Mouse (Mus musculus): Measurements from ENCODE around the gene 5530401A14Rik. TPM values are rescaled to one million over a fixed set of nuclear protein-coding genes. Genes with fewer than 3 reads are reported as not detected.
A peak's percentile ranks its signal among the peaks of the same experiment; 100 is the strongest.

The 5530401A14Rik gene
- polyA plus RNA-seq (2015; fragmentation: Nextera tagmentation; extraction: Ambion mirVana) = 0.61 and 1.0 TPM in 2 replicates

- Histone ChIP-seq H3K4me3 (ENCODE audit: low read depth, low read length) (no peak within 1 kb of the TSS), H3K27me3 (ENCODE audit: control insufficient read depth, insufficient read depth, low read depth, low read length) (no peaks in the 10 kb centered on the region; the same call in 1 of the 2 replicates), H3K4me2 (ENCODE audit: low read length) (no peak within 1 kb of the TSS), H3K9me3 (replicated peaks; ENCODE audit: control insufficient read depth, low read length, poor library complexity, severe bottlenecking) (no peaks in the 10 kb centered on the region), H3K27ac (ENCODE audit: low read length) (peak within 1 kb of the TSS; percentile 30; the same call in 1 of the 2 replicates), H3K4me1 (ENCODE audit: control insufficient read depth, insufficient read depth, low read length) (peaks cover 8% of the 10 kb centered on the region; the same call in 1 of the 2 replicates), H3K9ac (ENCODE audit: low read depth, low read length) (no peak within 1 kb of the TSS), H3K36me3 (ENCODE audit: control insufficient read depth, insufficient read depth, low read length) (no peaks in the 10 kb centered on the region)
- ATAC-seq = peak; percentile 85
- 25% methylated on average over 4 of the region's 4 CpGs for WGBS
Observed at GRCm38 (mm10) chr11:81860250-81860972, at the start of gene 5530401A14Rik. TSS of gene 5530401A14Rik (plus strand) at chr11:81860673.

DNA sequence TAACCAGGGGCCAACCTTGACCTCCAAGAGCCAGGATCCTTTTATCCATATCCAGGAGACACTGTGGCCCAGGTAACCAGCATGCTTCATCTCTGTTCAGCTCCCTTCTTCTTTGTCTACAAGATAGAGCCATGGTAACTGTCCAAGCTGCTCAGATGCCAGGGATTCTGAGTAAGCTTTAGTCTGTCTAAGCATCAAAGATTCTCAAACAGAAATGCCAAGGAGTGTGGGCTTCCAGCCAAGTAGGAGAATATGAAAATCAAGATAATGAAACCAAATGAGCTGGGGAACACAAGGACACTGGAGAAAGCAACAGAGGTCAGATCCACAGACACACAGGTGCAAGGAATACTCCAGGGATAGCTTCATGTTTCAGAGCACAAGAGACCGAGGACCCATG, 45.7 kb upstream of the 5530401A14Rik start:
- Histone ChIP-seq H3K27me3 (ENCODE audit: control insufficient read depth, insufficient read depth, low read depth, low read length) (no peaks in the 10 kb centered on the region), H3K9me3 (replicated peaks; ENCODE audit: control insufficient read depth, low read length, poor library complexity, severe bottlenecking) (no peaks in the 10 kb centered on the region), H3K36me3 (ENCODE audit: control insufficient read depth, insufficient read depth, low read length) (no peaks in the 10 kb centered on the region), H3K4me3 (ENCODE audit: low read depth, low read length) (no peak overlapping the region), H3K27ac (ENCODE audit: low read length) (no peak overlapping the region), H3K4me1 (ENCODE audit: control insufficient read depth, insufficient read depth, low read length) (no peaks in the 10 kb centered on the region), H3K9ac (ENCODE audit: low read depth, low read length) (no peak overlapping the region), H3K4me2 (ENCODE audit: low read length) (no peak overlapping the region)
- 83% methylated on average over 1 of the region's 1 CpGs for WGBS
- ATAC-seq = no peak

DNA sequence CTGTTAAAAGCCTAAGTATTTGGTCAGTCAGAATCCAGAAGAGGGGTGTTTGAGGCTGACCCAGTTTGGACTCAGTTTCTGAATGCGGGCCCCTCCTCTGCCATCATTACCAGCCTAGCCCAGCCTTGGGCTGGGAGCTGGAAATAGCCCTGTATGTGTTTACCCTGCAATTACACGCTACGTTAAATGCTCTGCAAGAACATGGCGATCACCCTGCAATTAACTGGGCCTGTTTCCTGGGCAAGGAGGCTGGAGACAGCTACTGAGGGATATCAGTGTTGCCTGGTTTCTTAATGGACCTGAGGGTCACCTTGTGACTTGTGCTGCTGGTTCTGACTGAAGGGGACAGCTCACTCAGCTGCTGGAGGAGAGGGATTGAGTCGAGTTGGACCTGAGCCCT, 43.9 kb upstream of the 5530401A14Rik start:
- Histone ChIP-seq H3K9ac (ENCODE audit: low read depth, low read length) (no peak overlapping the region), H3K4me1 (ENCODE audit: control insufficient read depth, insufficient read depth, low read length) (no peaks in the 10 kb centered on the region), H3K4me2 (ENCODE audit: low read length) (no peak overlapping the region), H3K4me3 (ENCODE audit: low read depth, low read length) (no peak overlapping the region), H3K27me3 (ENCODE audit: control insufficient read depth, insufficient read depth, low read depth, low read length) (no peaks in the 10 kb centered on the region), H3K9me3 (replicated peaks; ENCODE audit: control insufficient read depth, low read length, poor library complexity, severe bottlenecking) (no peaks in the 10 kb centered on the region), H3K27ac (ENCODE audit: low read length) (no peak overlapping the region), H3K36me3 (ENCODE audit: control insufficient read depth, insufficient read depth, low read length) (no peaks in the 10 kb centered on the region)
- ATAC-seq = no peak
- WGBS = 73% methylated on average over 5 of the region's 5 CpGs

DNA sequence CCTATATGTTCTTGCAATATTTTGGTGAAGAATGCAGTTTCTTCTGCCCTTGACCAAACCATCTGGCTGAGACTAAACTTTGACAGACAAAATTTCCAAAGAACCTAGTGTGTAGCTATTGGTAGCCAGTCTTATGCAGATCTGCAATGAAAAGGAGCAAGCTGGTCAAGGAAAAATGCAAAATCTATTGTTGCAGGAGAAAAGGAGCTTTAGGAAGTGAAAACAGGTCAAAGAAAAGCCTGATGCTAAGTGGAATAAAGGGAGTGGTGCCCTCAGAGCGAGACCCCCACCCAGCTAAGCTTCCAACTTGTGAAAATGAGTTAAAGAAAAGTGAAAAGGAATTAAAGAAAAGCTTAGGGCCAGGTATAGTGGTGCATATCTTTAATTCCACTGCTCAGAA, 28.1 kb upstream of the 5530401A14Rik start:
- H3K9ac ChIP-seq (ENCODE audit: low read depth, low read length) = no peak overlapping the region
- no peak overlapping the region for H3K4me2 ChIP-seq (ENCODE audit: low read length)
- H3K9me3 ChIP-seq (replicated peaks; ENCODE audit: control insufficient read depth, low read length, poor library complexity, severe bottlenecking) = no peaks in the 10 kb centered on the region
- no peak overlapping the region for H3K27ac ChIP-seq (ENCODE audit: low read length)
- no peak for ATAC-seq
- H3K4me3 ChIP-seq (ENCODE audit: low read depth, low read length) = no peak overlapping the region
- H3K4me1 ChIP-seq (ENCODE audit: control insufficient read depth, insufficient read depth, low read length) = no peaks in the 10 kb centered on the region
- H3K27me3 ChIP-seq (ENCODE audit: control insufficient read depth, insufficient read depth, low read depth, low read length) = no peaks in the 10 kb centered on the region
- H3K36me3 ChIP-seq (ENCODE audit: control insufficient read depth, insufficient read depth, low read length) = no peaks in the 10 kb centered on the region
- WGBS = 31% methylated on average over 1 of the region's 1 CpGs

GRCm38 (mm10) chr11:81838426-81838825, 22.0 kb upstream of the 5530401A14Rik start:
- Histone ChIP-seq H3K4me2 (ENCODE audit: low read length) (no peak overlapping the region), H3K4me3 (ENCODE audit: low read depth, low read length) (no peak overlapping the region), H3K36me3 (ENCODE audit: control insufficient read depth, insufficient read depth, low read length) (no peaks in the 10 kb centered on the region), H3K9ac (ENCODE audit: low read depth, low read length) (no peak overlapping the region), H3K4me1 (ENCODE audit: control insufficient read depth, insufficient read depth, low read length) (peaks cover 5% of the 10 kb centered on the region; the same call in 1 of the 2 replicates), H3K27me3 (ENCODE audit: control insufficient read depth, insufficient read depth, low read depth, low read length) (no peaks in the 10 kb centered on the region), H3K27ac (ENCODE audit: low read length) (no peak overlapping the region), H3K9me3 (replicated peaks; ENCODE audit: control insufficient read depth, low read length, poor library complexity, severe bottlenecking) (no peaks in the 10 kb centered on the region)
- 43% methylated on average over 4 of the region's 4 CpGs for WGBS
- ATAC-seq = no peak

GRCm38 (mm10) chr11:81841001-81841400, 19.5 kb upstream of the 5530401A14Rik start:
- no peaks in the 10 kb centered on the region for H3K9me3 ChIP-seq (replicated peaks; ENCODE audit: control insufficient read depth, low read length, poor library complexity, severe bottlenecking)
- H3K36me3 ChIP-seq (ENCODE audit: control insufficient read depth, insufficient read depth, low read length) = no peaks in the 10 kb centered on the region
- H3K4me2 ChIP-seq (ENCODE audit: low read length) = no peak overlapping the region
- no peaks in the 10 kb centered on the region for H3K27me3 ChIP-seq (ENCODE audit: control insufficient read depth, insufficient read depth, low read depth, low read length)
- H3K9ac ChIP-seq (ENCODE audit: low read depth, low read length) = no peak overlapping the region
- H3K4me3 ChIP-seq (ENCODE audit: low read depth, low read length) = no peak overlapping the region
- WGBS = 61% methylated on average over 2 of the region's 2 CpGs
- peaks cover 13% of the 10 kb centered on the region; the same call in 1 of the 2 replicates for H3K4me1 ChIP-seq (ENCODE audit: control insufficient read depth, insufficient read depth, low read length)
- no peak for ATAC-seq
- no peak overlapping the region for H3K27ac ChIP-seq (ENCODE audit: low read length)

DNA sequence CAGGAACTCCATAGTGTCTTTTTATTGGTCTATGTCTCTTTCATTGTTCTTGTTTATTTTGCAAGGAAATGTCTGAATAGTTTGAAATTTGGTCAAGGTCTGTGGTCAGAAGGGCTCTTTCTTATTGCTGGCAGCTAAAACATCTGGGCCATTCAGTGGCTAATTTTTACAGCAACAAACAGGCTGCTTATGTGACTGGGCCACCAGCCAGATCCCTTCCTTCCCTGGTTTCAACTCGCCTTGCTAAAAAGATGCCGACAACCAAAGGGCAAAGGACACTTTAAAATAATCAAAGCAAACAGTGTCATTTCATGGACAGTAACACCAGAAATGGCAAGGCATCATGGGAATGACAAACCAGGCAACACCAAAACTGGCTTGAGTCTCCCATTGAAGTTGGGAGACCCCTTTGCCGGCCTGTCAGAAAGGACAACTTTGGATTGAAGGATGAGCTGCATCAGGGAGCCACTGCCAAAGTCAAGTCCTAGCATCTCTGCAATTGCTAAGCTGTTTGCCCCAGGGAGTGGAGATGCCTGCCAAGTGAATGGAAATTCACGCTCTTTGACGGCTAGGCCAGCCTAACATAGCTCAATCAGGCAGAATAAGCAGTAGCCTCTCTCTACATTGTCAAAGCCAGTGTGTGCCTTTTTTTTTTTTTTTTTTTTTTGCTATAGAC, 15.3 kb upstream of the 5530401A14Rik start:
- Histone ChIP-seq H3K9ac (ENCODE audit: low read depth, low read length) (no peak overlapping the region), H3K9me3 (replicated peaks; ENCODE audit: control insufficient read depth, low read length, poor library complexity, severe bottlenecking) (no peaks in the 10 kb centered on the region), H3K27me3 (ENCODE audit: control insufficient read depth, insufficient read depth, low read depth, low read length) (no peaks in the 10 kb centered on the region), H3K4me3 (ENCODE audit: low read depth, low read length) (no peak overlapping the region), H3K27ac (ENCODE audit: low read length) (no peak overlapping the region), H3K36me3 (ENCODE audit: control insufficient read depth, insufficient read depth, low read length) (no peaks in the 10 kb centered on the region), H3K4me2 (ENCODE audit: low read length) (no peak overlapping the region), H3K4me1 (ENCODE audit: control insufficient read depth, insufficient read depth, low read length) (0 out of 2 replicates have a peak, but pooled peaks cover 8% of the 10 kb centered on the region)
- 43% methylated on average over 5 of the region's 5 CpGs for WGBS
- ATAC-seq = no peak

DNA sequence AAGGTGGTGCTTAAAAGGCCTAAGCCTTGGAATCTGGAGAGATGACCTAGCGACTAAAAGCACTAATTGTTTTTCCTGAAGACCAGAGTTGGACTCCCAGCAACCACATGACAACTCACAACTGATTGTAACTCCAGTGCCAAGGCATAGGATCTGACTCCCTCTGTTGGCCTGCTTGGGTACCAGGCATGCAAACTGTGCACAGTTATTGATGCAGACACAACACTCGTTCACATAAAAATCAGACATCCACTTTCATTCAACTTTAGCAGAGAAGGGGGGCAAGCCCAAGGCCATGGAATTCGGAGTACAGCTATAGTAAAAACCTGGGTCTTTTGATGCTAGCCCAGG, 14.8 kb upstream of the 5530401A14Rik start:
- no peaks in the 10 kb centered on the region for H3K9me3 ChIP-seq (replicated peaks; ENCODE audit: control insufficient read depth, low read length, poor library complexity, severe bottlenecking)
- H3K36me3 ChIP-seq (ENCODE audit: control insufficient read depth, insufficient read depth, low read length) = no peaks in the 10 kb centered on the region
- WGBS = 76% methylated on average over 3 of the region's 3 CpGs
- no peak for ATAC-seq
- H3K27ac ChIP-seq (ENCODE audit: low read length) = no peak overlapping the region
- H3K27me3 ChIP-seq (ENCODE audit: control insufficient read depth, insufficient read depth, low read depth, low read length) = no peaks in the 10 kb centered on the region
- no peak overlapping the region for H3K9ac ChIP-seq (ENCODE audit: low read depth, low read length)
- H3K4me1 ChIP-seq (ENCODE audit: control insufficient read depth, insufficient read depth, low read length) = peaks cover 12% of the 10 kb centered on the region; the same call in 1 of the 2 replicates
- H3K4me2 ChIP-seq (ENCODE audit: low read length) = no peak overlapping the region
- no peak overlapping the region for H3K4me3 ChIP-seq (ENCODE audit: low read depth, low read length)
